Mouse (Mus musculus) kidney, adult 2 months (tissue): ENCODE data around the gene Tbc1d4. TPM values are rescaled to one million over a fixed set of nuclear protein-coding genes. Genes with fewer than 3 reads are reported as not detected.

Experiments used
- DNase-seq: peaks from one replicate; pipeline ENCODE4 v3.0.0; 2021
- H3K27ac ChIP-seq: fragments of 200-500 bp; 2 replicates; pipeline ENCODE4 v1.5.1; 2012; ENCODE audit warnings: low read depth, low read length, control low read depth, inconsistent platforms; ENCODE audit not compliant: insufficient read depth
- H3K27me3 ChIP-seq: fragments of 200-500 bp; replicated peaks from 2 replicates; pipeline ENCODE4 v1.6.1; 2012; ENCODE audit warnings: mild to moderate bottlenecking, moderate library complexity, low read length, inconsistent platforms; ENCODE audit not compliant: control insufficient read depth, insufficient read depth
- H3K36me3 ChIP-seq: fragments of 200-500 bp; 2 replicates; pipeline ENCODE4 v1.6.1; 2012; ENCODE audit warnings: mild to moderate bottlenecking, moderate library complexity, low read length, inconsistent platforms; ENCODE audit not compliant: control insufficient read depth, insufficient read depth
- H3K4me1 ChIP-seq: fragments of 200-500 bp; 2 replicates; pipeline ENCODE4 v1.6.1; 2011; ENCODE audit warnings: low read length; ENCODE audit not compliant: control insufficient read depth, insufficient read depth
- H3K4me3 ChIP-seq: fragments of 200-500 bp; 2 replicates; pipeline ENCODE4 v1.5.1; 2011; ENCODE audit warnings: mild to moderate bottlenecking, low read depth, low read length, control low read depth; ENCODE audit not compliant: insufficient read depth
- CTCF ChIP-seq: fragments of 200-500 bp; conservative IDR thresholded peaks from 2 replicates; pipeline ENCODE4 v1.5.1; 2011; ENCODE audit warnings: low read depth, mild to moderate bottlenecking, control low read depth, low read length, moderate library complexity, mixed read lengths; ENCODE audit not compliant: insufficient read depth, insufficient read length
- POLR2A ChIP-seq: fragments of 200-500 bp; IDR thresholded peaks from one replicate; pipeline ENCODE4 v1.6.1; 2011; ENCODE audit warnings: low read depth, low read length, control low read depth
- WGBS: fragments of 180-500 bp; shearing (Covaris S2); methylation state at CpG from one replicate; pipeline ENCODE4 v1.1.7; 2018; 5-methylcytosine and 5-hydroxymethylcytosine counted together
- polyA plus RNA-seq: library from polyadenylated mRNA; depleted of rRNA; stranded (reverse); fragments of >200 nt; gene quantifications from 2 replicates; pipeline ENCODE4 v1.2.3, GENCODE M21; 2012

Tbc1d4 gene
- polyA plus RNA-seq, 1 experiment, result 8.9 TPM

DNA sequence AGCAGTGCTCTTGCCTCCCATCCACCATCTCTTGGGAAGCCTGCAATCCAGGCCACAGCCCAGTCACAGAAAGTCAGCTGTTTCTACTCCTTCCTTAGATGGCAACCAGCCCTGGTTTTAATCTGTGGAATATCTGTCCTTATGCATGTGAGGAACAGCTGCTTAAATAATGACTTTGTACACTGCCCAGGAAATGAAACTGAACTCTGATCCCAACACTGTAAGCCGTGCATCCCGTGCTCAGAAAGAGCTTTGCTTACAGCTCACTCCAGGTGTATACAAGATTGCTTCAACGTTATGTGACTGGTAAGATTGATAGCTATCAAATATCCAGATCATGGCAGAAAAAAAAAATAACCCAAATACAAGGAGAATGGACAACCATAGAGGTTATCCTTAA is 143.1 kb downstream of the Tbc1d4 start:
- DNase-seq, result no peak
- WGBS, result 41% methylated on average over 3 of the region's 3 CpGs
- H3K4me3 ChIP-seq, result no peak overlapping the region
- no peak for TF ChIP-seq CTCF
- no peak for TF ChIP-seq POLR2A
- H3K36me3 ChIP-seq, result no peaks in the 10 kb centered on the region
- H3K27ac ChIP-seq, result no peak overlapping the region
- H3K4me1 ChIP-seq, result no peaks in the 10 kb centered on the region; the same call in 1 of the 2 replicates
- H3K27me3 ChIP-seq, result no peaks in the 10 kb centered on the region

- peak; percentile 67 for TF ChIP-seq CTCF
- TF ChIP-seq POLR2A, result no peak
- Histone ChIP-seq H3K27ac (no peak overlapping the region), H3K36me3 (peaks cover 3% of the 10 kb centered on the region; the same call in 1 of the 2 replicates), H3K4me3 (no peak overlapping the region), H3K27me3 (no peaks in the 10 kb centered on the region), H3K4me1 (no peaks in the 10 kb centered on the region; the same call in 1 of the 2 replicates)
- DNase-seq, result peak; percentile 75
- 9% methylated on average over 6 of the region's 6 CpGs for WGBS
These were observed 148.2 kb downstream of the Tbc1d4 start for GRCm38 (mm10) chr14:101460768-101461167.

DNA sequence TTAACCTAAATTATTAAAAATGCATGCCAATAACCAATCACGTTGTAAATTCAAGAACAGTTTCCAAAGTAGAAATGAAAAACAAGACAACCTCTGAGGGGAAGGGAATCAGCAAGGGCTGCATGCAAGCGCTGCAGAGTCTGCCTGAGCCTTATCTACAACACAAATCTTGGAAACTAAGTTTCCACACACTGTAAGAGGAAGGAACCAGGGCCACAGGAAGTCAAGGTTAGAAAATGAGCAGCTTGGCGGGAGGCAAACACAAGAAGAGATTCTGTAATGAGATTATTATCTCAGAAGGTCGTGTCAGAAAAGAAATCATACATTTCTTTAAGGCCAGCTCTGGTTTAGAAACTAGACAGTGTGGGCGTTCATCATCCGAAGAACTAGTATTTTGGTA is 156.1 kb downstream of the Tbc1d4 start:
- H3K27ac ChIP-seq, result no peak overlapping the region
- no peak overlapping the region for H3K4me3 ChIP-seq
- DNase-seq, result no peak
- peaks cover 4% of the 10 kb centered on the region for H3K36me3 ChIP-seq
- H3K27me3 ChIP-seq, result no peaks in the 10 kb centered on the region
- H3K4me1 ChIP-seq, result no peaks in the 10 kb centered on the region
- TF ChIP-seq POLR2A (no peak), CTCF (no peak)
- WGBS, result 62% methylated on average over 6 of the region's 6 CpGs

GRCm38 (mm10) chr14:101447857-101448256 is 161.1 kb downstream of the Tbc1d4 start:
- Histone ChIP-seq H3K4me3 (no peak overlapping the region), H3K4me1 (no peaks in the 10 kb centered on the region), H3K27me3 (no peaks in the 10 kb centered on the region), H3K27ac (no peak overlapping the region), H3K36me3 (peaks cover 3% of the 10 kb centered on the region)
- DNase-seq, result no peak
- no peak for TF ChIP-seq POLR2A
- TF ChIP-seq CTCF, result no peak
- WGBS, result 86% methylated on average over 4 of the region's 4 CpGs

GRCm38 (mm10) chr14:101445205-101445604 is 163.8 kb downstream of the Tbc1d4 start:
- H3K27me3 ChIP-seq, result no peaks in the 10 kb centered on the region
- no peak overlapping the region for H3K27ac ChIP-seq
- 79% methylated on average over 5 of the region's 5 CpGs for WGBS
- no peak for DNase-seq
- H3K4me3 ChIP-seq, result no peak overlapping the region
- no peaks in the 10 kb centered on the region for H3K4me1 ChIP-seq
- TF ChIP-seq POLR2A (no peak), CTCF (no peak)
- H3K36me3 ChIP-seq, result no peaks in the 10 kb centered on the region; the same call in none of the 2 replicates

GRCm38 (mm10) chr14:101437925-101438324 is 171.1 kb downstream of the Tbc1d4 start:
- no peak overlapping the region for H3K27ac ChIP-seq
- no peaks in the 10 kb centered on the region for H3K27me3 ChIP-seq
- DNase-seq, result no peak
- WGBS, result 91% methylated on average over 3 of the region's 3 CpGs
- H3K4me1 ChIP-seq, result no peaks in the 10 kb centered on the region
- no peak overlapping the region for H3K4me3 ChIP-seq
- TF ChIP-seq CTCF, result no peak
- no peak for TF ChIP-seq POLR2A
- H3K36me3 ChIP-seq, result no peaks in the 10 kb centered on the region

DNA sequence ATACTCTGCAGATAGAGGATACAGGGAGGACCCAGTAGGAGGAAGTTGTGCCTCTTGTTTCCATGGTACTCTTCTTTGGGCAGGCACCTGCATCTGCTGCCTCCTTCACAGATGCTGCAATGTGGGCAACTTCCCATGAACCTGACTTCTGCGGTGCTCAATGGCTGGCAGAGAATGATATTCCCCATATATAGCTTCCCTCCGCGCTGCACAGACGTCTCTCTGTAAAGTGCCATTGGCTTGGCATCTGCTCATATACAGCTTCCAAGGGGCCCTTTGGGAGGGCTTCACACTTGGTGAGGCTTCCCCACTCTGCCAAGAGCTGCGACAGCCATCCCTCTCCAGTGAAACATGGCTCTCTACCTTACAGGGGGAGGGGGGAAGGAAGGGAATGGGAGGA is 178.5 kb downstream of the Tbc1d4 start:
- no peak for DNase-seq
- Histone ChIP-seq H3K4me1 (no peaks in the 10 kb centered on the region), H3K27ac (no peak overlapping the region), H3K27me3 (no peaks in the 10 kb centered on the region; the same call in 1 of the 2 replicates), H3K36me3 (no peaks in the 10 kb centered on the region), H3K4me3 (no peak overlapping the region)
- WGBS, result 78% methylated on average over 5 of the region's 5 CpGs
- TF ChIP-seq POLR2A, result no peak
